Mouse (Mus musculus): ENCODE results near the gene Top3a. TPM values are rescaled to one million over a fixed set of nuclear protein-coding genes. Genes with fewer than 3 reads are reported as not detected.

Gene Top3a
- polyA plus RNA-seq, 1 experiment from 2014 or later, result 28.1 TPM

- Histone ChIP-seq H3K27ac (replicated peaks) (peak overlapping the region; percentile 91), H3K4me3 (peak overlapping the region; percentile 91), H3K36me3 (replicated peaks) (peaks cover 54% of the 10 kb centered on the region), H3K27me3 (replicated peaks; ENCODE audit: low read depth, poor library complexity, severe bottlenecking) (no peaks in the 10 kb centered on the region), H3K4me1 (peaks cover 35% of the 10 kb centered on the region), H3K9me3 (no peaks in the 10 kb centered on the region)
- 8% methylated on average over 12 of the region's 12 CpGs for WGBS
- DNase-seq (ENCODE audit: low spot score), result peak; percentile 47
Observed at GRCm38 (mm10) chr11:60727392-60728140, 49.6 kb downstream of the Top3a start.

GRCm38 (mm10) chr11:60726601-60727391 lies 50.4 kb downstream of the Top3a start, which contains the start of gene Flii:
Flii (minus strand) TSS chr11:60727263.
- Histone ChIP-seq H3K4me3 (peak within 1 kb of the TSS; percentile 91), H3K9me3 (no peaks in the 10 kb centered on the region), H3K4me1 (peaks cover 35% of the 10 kb centered on the region), H3K27ac (replicated peaks) (peak within 1 kb of the TSS; percentile 91), H3K27me3 (replicated peaks; ENCODE audit: low read depth, poor library complexity, severe bottlenecking) (no peaks in the 10 kb centered on the region), H3K36me3 (replicated peaks) (peaks cover 55% of the 10 kb centered on the region)
- peak; percentile 89 for DNase-seq (ENCODE audit: low spot score)
- under 1% methylated on average over 69 of the region's 71 CpGs for WGBS

GRCm38 (mm10) chr11:60719263-60719662 lies 57.9 kb downstream of the Top3a start:
- Histone ChIP-seq H3K9me3 (no peaks in the 10 kb centered on the region), H3K27me3 (replicated peaks; ENCODE audit: low read depth, poor library complexity, severe bottlenecking) (no peaks in the 10 kb centered on the region), H3K4me3 (no peak overlapping the region), H3K4me1 (no peaks in the 10 kb centered on the region), H3K27ac (replicated peaks) (no peak overlapping the region), H3K36me3 (replicated peaks) (peaks cover 100% of the 10 kb centered on the region)
- WGBS, result 88% methylated on average over 5 of the region's 5 CpGs
- DNase-seq (ENCODE audit: low spot score), result no peak

GRCm38 (mm10) chr11:60715833-60716232 lies 61.3 kb downstream of the Top3a start:
- 88% methylated on average over 5 of the region's 5 CpGs for WGBS
- peaks cover 100% of the 10 kb centered on the region for H3K36me3 ChIP-seq (replicated peaks)
- DNase-seq (ENCODE audit: low spot score), result no peak

GRCm38 (mm10) chr11:60712639-60713255 lies 64.4 kb downstream of the Top3a start:
- no peak for DNase-seq (ENCODE audit: low spot score)
- Histone ChIP-seq H3K27me3 (replicated peaks; ENCODE audit: low read depth, poor library complexity, severe bottlenecking) (no peaks in the 10 kb centered on the region), H3K4me1 (no peaks in the 10 kb centered on the region), H3K4me3 (no peak overlapping the region), H3K36me3 (replicated peaks) (peaks cover 100% of the 10 kb centered on the region), H3K9me3 (no peaks in the 10 kb centered on the region), H3K27ac (replicated peaks) (no peak overlapping the region)
- WGBS, result 93% methylated on average over 13 of the region's 13 CpGs

More at GRCm38 (mm10) chr11:60715833-60716232, 61.3 kb downstream of the Top3a start:
- H3K9me3 ChIP-seq, result no peaks in the 10 kb centered on the region
- H3K4me1 ChIP-seq, result no peaks in the 10 kb centered on the region
- H3K27ac ChIP-seq (replicated peaks), result no peak overlapping the region
- no peak overlapping the region for H3K4me3 ChIP-seq
- no peaks in the 10 kb centered on the region for H3K27me3 ChIP-seq (replicated peaks; ENCODE audit: low read depth, poor library complexity, severe bottlenecking)

GRCm38 (mm10) chr11:60712040-60712439 lies 65.1 kb downstream of the Top3a start:
- no peaks in the 10 kb centered on the region for H3K9me3 ChIP-seq
- WGBS, result 93% methylated on average over 18 of the region's 18 CpGs
- no peak for DNase-seq (ENCODE audit: low spot score)
- no peaks in the 10 kb centered on the region for H3K4me1 ChIP-seq
- no peak overlapping the region for H3K4me3 ChIP-seq
- H3K27me3 ChIP-seq (replicated peaks; ENCODE audit: low read depth, poor library complexity, severe bottlenecking), result no peaks in the 10 kb centered on the region
- no peak overlapping the region for H3K27ac ChIP-seq (replicated peaks)
- peaks cover 100% of the 10 kb centered on the region for H3K36me3 ChIP-seq (replicated peaks)

- Histone ChIP-seq H3K27ac (replicated peaks) (no peak overlapping the region), H3K27me3 (replicated peaks; ENCODE audit: low read depth, poor library complexity, severe bottlenecking) (no peaks in the 10 kb centered on the region), H3K9me3 (no peaks in the 10 kb centered on the region), H3K4me1 (no peaks in the 10 kb centered on the region), H3K4me3 (no peak overlapping the region), H3K36me3 (replicated peaks) (peaks cover 100% of the 10 kb centered on the region)
- WGBS, result 94% methylated on average over 17 of the region's 17 CpGs
- DNase-seq (ENCODE audit: low spot score), result no peak
Observed at GRCm38 (mm10) chr11:60711218-60711617, 65.9 kb downstream of the Top3a start.

GRCm38 (mm10) chr11:60709481-60710465 lies 67.4 kb downstream of the Top3a start:
- Histone ChIP-seq H3K4me3 (no peak overlapping the region), H3K27ac (replicated peaks) (no peak overlapping the region), H3K4me1 (no peaks in the 10 kb centered on the region), H3K36me3 (replicated peaks) (peaks cover 100% of the 10 kb centered on the region), H3K9me3 (no peaks in the 10 kb centered on the region), H3K27me3 (replicated peaks; ENCODE audit: low read depth, poor library complexity, severe bottlenecking) (no peaks in the 10 kb centered on the region)
- WGBS, result 94% methylated on average over 45 of the region's 45 CpGs
- DNase-seq (ENCODE audit: low spot score), result no peak

GRCm38 (mm10) chr11:60708631-60709030 lies 68.5 kb downstream of the Top3a start:
- no peak overlapping the region for H3K27ac ChIP-seq (replicated peaks)
- no peaks in the 10 kb centered on the region for H3K9me3 ChIP-seq
- H3K27me3 ChIP-seq (replicated peaks; ENCODE audit: low read depth, poor library complexity, severe bottlenecking), result no peaks in the 10 kb centered on the region
- WGBS, result 89% methylated on average over 10 of the region's 10 CpGs
- peaks cover 3% of the 10 kb centered on the region; the same call in 1 of the 2 replicates for H3K4me1 ChIP-seq
- no peak overlapping the region for H3K4me3 ChIP-seq
- peaks cover 100% of the 10 kb centered on the region for H3K36me3 ChIP-seq (replicated peaks)
- DNase-seq (ENCODE audit: low spot score), result no peak

GRCm38 (mm10) chr11:60707672-60708071 lies 69.5 kb downstream of the Top3a start:
- peaks cover 100% of the 10 kb centered on the region for H3K36me3 ChIP-seq (replicated peaks)
- peaks cover 12% of the 10 kb centered on the region for H3K4me1 ChIP-seq
- DNase-seq (ENCODE audit: low spot score), result no peak
- 81% methylated on average over 3 of the region's 3 CpGs for WGBS
- no peaks in the 10 kb centered on the region for H3K9me3 ChIP-seq
- H3K4me3 ChIP-seq, result no peak overlapping the region
- no peaks in the 10 kb centered on the region for H3K27me3 ChIP-seq (replicated peaks; ENCODE audit: low read depth, poor library complexity, severe bottlenecking)
- no peak overlapping the region for H3K27ac ChIP-seq (replicated peaks)

- Histone ChIP-seq H3K4me1 (peaks cover 19% of the 10 kb centered on the region), H3K36me3 (replicated peaks) (peaks cover 99% of the 10 kb centered on the region), H3K9me3 (no peaks in the 10 kb centered on the region), H3K27ac (replicated peaks) (no peak overlapping the region), H3K27me3 (replicated peaks; ENCODE audit: low read depth, poor library complexity, severe bottlenecking) (no peaks in the 10 kb centered on the region), H3K4me3 (no peak overlapping the region)
- WGBS, result 87% methylated on average over 14 of the region's 14 CpGs
- no peak for DNase-seq (ENCODE audit: low spot score)
Observed at GRCm38 (mm10) chr11:60706696-60707480, 70.3 kb downstream of the Top3a start.
